Mouse (Mus musculus): ENCODE measurements around the gene Tmem163. TPM values are rescaled to one million over a fixed set of nuclear protein-coding genes. Genes with fewer than 3 reads are reported as not detected.

Gene Tmem163
- polyA plus RNA-seq, 1 experiment = 2.5 TPM

DNA sequence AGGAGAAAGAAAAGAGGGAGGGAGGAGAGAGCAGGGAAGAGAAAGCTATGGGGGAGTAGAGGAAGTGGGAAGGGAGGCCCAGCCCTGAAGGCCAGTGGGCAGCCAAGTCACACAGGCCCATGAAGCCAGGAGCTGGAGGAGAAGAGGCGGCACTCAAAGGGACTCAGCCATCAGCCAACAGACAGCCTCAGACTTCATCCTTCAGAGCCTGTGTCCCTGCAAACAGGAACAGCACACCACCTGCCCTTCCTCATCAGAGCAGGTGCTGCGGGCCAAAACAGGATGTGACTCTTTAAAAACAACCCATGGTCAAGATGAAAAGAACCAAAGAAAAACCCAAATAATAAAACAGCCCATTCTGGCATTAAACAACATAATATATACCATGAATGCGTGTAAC is 165.7 kb downstream of the Tmem163 start:
- 79% methylated on average over 3 of the region's 3 CpGs for WGBS
- Histone ChIP-seq H3K36me3 (ENCODE audit: control insufficient read depth, insufficient read depth, low read length) (no peaks in the 10 kb centered on the region), H3K27me3 (replicated peaks; ENCODE audit: control insufficient read depth, insufficient read depth, low read length) (no peaks in the 10 kb centered on the region)

DNA sequence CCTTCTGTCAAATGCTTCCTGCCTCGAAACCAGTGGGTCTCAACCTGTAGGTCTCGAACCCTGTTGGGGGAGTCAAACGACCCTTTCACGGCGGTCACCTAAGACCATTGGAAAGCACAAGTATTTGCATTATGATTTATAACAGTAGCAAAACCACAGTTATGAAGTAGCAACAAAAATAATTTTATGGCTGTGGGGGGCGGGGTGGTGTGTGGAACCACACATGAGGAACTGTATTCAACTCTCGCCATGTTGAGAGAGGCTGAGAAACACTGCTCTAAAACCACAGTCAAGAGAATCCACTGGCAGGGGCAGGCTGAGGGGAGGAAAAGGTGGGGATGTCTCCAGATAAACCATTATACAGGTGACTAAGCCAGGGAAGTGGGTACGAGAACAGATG is 166.2 kb downstream of the Tmem163 start:
- no peak for DNase-seq
- 78% methylated on average over 8 of the region's 8 CpGs for WGBS
- Histone ChIP-seq H3K4me1 (ENCODE audit: control insufficient read depth, insufficient read depth, low read length) (no peaks in the 10 kb centered on the region), H3K36me3 (ENCODE audit: control insufficient read depth, insufficient read depth, low read length) (no peaks in the 10 kb centered on the region), H3K4me3 (ENCODE audit: insufficient read depth, low read depth, low read length) (no peak overlapping the region), H3K27me3 (replicated peaks; ENCODE audit: control insufficient read depth, insufficient read depth, low read length) (no peaks in the 10 kb centered on the region), H3K27ac (ENCODE audit: insufficient read depth, low read depth, low read length) (no peak overlapping the region)
- TF ChIP-seq CTCF (conservative IDR thresholded peaks at IDR 0.05; ENCODE audit: insufficient read depth, insufficient read length, low read depth, low read length) = no peak

More for the DNA sequence above, 165.7 kb downstream of the Tmem163 start:
- TF ChIP-seq CTCF (conservative IDR thresholded peaks at IDR 0.05; ENCODE audit: insufficient read depth, insufficient read length, low read depth, low read length) = no peak
- no peak for TF ChIP-seq POLR2A (IDR thresholded peaks at IDR 0.05; ENCODE audit: low read depth, low read length)
- no peak for DNase-seq
- H3K4me3 ChIP-seq (ENCODE audit: insufficient read depth, low read depth, low read length) = no peak overlapping the region
- H3K27ac ChIP-seq (ENCODE audit: insufficient read depth, low read depth, low read length) = no peak overlapping the region
- H3K4me1 ChIP-seq (ENCODE audit: control insufficient read depth, insufficient read depth, low read length) = no peaks in the 10 kb centered on the region

DNA sequence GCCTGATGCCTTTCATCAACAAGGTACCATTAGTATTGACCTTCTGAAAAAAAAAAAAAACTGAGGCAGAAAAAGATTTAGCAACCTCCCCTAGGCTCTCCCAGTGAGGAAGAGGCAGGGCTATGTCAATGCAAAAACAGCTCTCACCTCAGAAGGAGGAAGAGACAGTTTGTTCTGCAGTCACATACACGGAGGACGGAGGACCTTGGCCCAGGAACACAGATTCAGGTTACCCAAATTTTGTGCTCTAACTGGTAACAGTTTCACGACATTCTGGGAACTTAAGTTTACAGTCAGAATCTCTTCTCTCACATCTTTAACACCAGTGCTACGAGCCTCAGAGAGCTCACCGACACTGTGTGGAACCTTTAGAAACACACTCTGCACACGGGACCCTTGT is 166.6 kb downstream of the Tmem163 start:
- Histone ChIP-seq H3K4me3 (ENCODE audit: insufficient read depth, low read depth, low read length) (no peak overlapping the region), H3K27me3 (replicated peaks; ENCODE audit: control insufficient read depth, insufficient read depth, low read length) (no peaks in the 10 kb centered on the region), H3K27ac (ENCODE audit: insufficient read depth, low read depth, low read length) (no peak overlapping the region), H3K36me3 (ENCODE audit: control insufficient read depth, insufficient read depth, low read length) (no peaks in the 10 kb centered on the region), H3K4me1 (ENCODE audit: control insufficient read depth, insufficient read depth, low read length) (no peaks in the 10 kb centered on the region)
- no peak for DNase-seq
- 78% methylated on average over 6 of the region's 6 CpGs for WGBS
- TF ChIP-seq CTCF (conservative IDR thresholded peaks at IDR 0.05; ENCODE audit: insufficient read depth, insufficient read length, low read depth, low read length) (no peak), POLR2A (IDR thresholded peaks at IDR 0.05; ENCODE audit: low read depth, low read length) (no peak)

DNA sequence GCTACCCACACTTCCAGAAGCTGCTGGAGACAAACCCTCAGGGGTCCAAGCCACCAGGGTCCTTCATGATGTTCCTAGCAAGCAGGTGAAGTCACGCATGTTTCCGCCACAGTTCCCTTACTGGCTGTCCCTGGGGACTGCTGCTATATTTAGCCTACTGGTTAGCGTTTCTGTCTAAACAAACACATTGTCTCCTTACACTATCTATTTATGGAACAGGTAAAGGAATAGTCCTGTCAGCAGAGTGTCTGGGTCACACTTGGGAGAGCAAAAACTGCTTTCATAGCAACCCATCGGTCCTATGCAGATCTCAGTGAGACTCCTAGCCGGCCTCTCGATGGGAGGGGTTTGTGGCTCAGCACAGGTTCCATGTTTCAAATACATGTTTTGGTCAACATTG is 168.0 kb downstream of the Tmem163 start:
- Histone ChIP-seq H3K4me3 (ENCODE audit: insufficient read depth, low read depth, low read length) (no peak overlapping the region), H3K27me3 (replicated peaks; ENCODE audit: control insufficient read depth, insufficient read depth, low read length) (no peaks in the 10 kb centered on the region), H3K27ac (ENCODE audit: insufficient read depth, low read depth, low read length) (no peak overlapping the region), H3K4me1 (ENCODE audit: control insufficient read depth, insufficient read depth, low read length) (no peaks in the 10 kb centered on the region), H3K36me3 (ENCODE audit: control insufficient read depth, insufficient read depth, low read length) (no peaks in the 10 kb centered on the region)
- TF ChIP-seq CTCF (conservative IDR thresholded peaks at IDR 0.05; ENCODE audit: insufficient read depth, insufficient read length, low read depth, low read length) (no peak), POLR2A (IDR thresholded peaks at IDR 0.05; ENCODE audit: low read depth, low read length) (no peak)
- no peak for DNase-seq
- 79% methylated on average over 6 of the region's 6 CpGs for WGBS

DNA sequence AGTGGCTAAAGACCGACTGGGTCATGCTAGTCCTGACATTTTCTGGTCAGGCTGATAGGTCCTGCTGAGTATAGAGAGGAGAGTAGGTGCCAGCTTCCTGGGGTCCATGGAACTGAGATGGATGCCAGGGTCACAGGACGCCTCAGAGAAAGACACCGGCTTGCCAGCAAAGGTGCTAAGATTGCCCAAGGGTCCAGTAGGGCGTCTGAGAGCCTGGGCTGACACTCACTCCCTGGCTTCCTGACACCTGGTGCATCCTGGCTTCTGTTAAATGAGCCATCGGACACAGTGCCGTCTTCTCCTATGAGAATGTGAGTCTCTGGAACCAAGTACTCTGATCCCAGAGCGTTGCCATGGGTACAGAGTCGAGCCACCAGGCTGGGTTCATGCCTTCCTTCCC is 170.4 kb downstream of the Tmem163 start:
- H3K4me3 ChIP-seq (ENCODE audit: insufficient read depth, low read depth, low read length) = no peak overlapping the region

DNA sequence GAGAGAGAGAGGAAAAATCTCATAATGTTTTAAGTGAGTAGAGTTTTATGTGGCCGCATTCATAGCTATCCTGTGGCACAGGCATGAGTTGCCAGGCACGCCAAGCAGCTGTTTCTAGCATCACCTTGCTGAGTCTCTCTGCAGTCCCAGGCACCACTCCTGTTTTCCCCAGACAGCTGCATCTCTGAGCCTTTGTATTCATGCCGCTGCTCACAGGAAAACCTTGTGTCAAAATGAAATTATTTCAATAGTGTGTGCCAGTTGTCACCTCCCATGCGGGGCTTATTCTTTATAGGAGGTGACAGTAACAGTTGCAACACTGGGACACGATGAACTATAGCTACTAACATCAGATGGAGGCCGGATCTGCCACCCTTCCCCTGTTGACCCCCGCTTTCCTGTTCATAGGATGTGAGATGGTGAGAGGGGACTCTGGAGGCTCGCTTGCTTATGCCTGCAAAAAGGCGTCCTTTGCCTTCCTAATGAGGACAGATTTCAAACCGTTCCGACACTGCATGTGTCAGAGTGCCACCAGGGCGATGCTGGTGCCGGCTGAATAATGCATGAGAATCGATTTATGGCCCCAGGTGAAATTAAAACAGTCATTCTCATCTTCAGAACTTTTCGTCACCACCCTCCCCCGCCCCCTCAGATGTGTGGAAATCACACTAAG is 171.1 kb downstream of the Tmem163 start:
- no peak for TF ChIP-seq CTCF (conservative IDR thresholded peaks at IDR 0.05; ENCODE audit: insufficient read depth, insufficient read length, low read depth, low read length)
- TF ChIP-seq POLR2A (IDR thresholded peaks at IDR 0.05; ENCODE audit: low read depth, low read length) = no peak
- 69% methylated on average over 16 of the region's 16 CpGs for WGBS

More for the DNA sequence above, 170.4 kb downstream of the Tmem163 start:
- Histone ChIP-seq H3K27me3 (replicated peaks; ENCODE audit: control insufficient read depth, insufficient read depth, low read length) (no peaks in the 10 kb centered on the region), H3K4me1 (ENCODE audit: control insufficient read depth, insufficient read depth, low read length) (no peaks in the 10 kb centered on the region), H3K27ac (ENCODE audit: insufficient read depth, low read depth, low read length) (no peak overlapping the region), H3K36me3 (ENCODE audit: control insufficient read depth, insufficient read depth, low read length) (no peaks in the 10 kb centered on the region)
- no peak for TF ChIP-seq POLR2A (IDR thresholded peaks at IDR 0.05; ENCODE audit: low read depth, low read length)
- no peak for TF ChIP-seq CTCF (conservative IDR thresholded peaks at IDR 0.05; ENCODE audit: insufficient read depth, insufficient read length, low read depth, low read length)
- DNase-seq = no peak
- 79% methylated on average over 8 of the region's 8 CpGs for WGBS

DNA sequence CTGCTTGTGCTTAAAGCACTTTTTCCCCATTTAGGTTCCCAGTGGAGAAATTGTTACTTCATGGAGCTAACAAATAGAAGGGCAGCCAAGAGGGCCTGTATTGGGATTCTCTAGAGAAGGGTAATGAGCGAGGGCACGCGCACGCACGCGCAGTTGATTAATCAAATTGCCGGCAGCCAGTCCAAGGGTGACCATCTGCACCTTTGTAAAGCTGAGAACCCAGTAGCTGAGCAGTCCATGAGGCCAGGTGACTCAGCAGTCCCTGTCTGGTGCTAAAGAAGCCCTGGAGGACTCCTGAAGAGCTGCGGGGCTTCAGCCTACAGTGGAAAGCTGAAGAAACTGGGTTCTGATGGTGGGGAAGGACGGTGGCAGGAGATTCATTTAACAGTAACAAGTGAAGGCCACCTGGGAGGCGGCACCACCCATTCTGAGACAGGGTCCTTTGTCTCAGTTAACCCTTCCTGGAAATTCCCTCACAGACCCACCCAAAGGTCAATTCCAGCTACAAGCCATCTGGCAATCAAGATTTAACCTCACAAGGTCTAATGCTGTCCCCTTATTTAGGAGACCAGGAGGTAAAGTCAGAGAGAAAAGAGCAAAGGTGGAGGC is 172.2 kb downstream of the Tmem163 start:
- WGBS = 76% methylated on average over 10 of the region's 10 CpGs
- TF ChIP-seq POLR2A (IDR thresholded peaks at IDR 0.05; ENCODE audit: low read depth, low read length) (no peak), CTCF (conservative IDR thresholded peaks at IDR 0.05; ENCODE audit: insufficient read depth, insufficient read length, low read depth, low read length) (no peak)
- DNase-seq = no peak

More for the DNA sequence above, 171.1 kb downstream of the Tmem163 start:
- H3K4me3 ChIP-seq (ENCODE audit: insufficient read depth, low read depth, low read length) = no peak overlapping the region
- H3K27ac ChIP-seq (ENCODE audit: insufficient read depth, low read depth, low read length) = no peak overlapping the region
- no peaks in the 10 kb centered on the region for H3K27me3 ChIP-seq (replicated peaks; ENCODE audit: control insufficient read depth, insufficient read depth, low read length)
- H3K4me1 ChIP-seq (ENCODE audit: control insufficient read depth, insufficient read depth, low read length) = no peaks in the 10 kb centered on the region
- H3K36me3 ChIP-seq (ENCODE audit: control insufficient read depth, insufficient read depth, low read length) = no peaks in the 10 kb centered on the region
- DNase-seq = no peak

More for the DNA sequence above, 172.2 kb downstream of the Tmem163 start:
- no peaks in the 10 kb centered on the region for H3K4me1 ChIP-seq (ENCODE audit: control insufficient read depth, insufficient read depth, low read length)
- no peak overlapping the region for H3K4me3 ChIP-seq (ENCODE audit: insufficient read depth, low read depth, low read length)
- H3K27me3 ChIP-seq (replicated peaks; ENCODE audit: control insufficient read depth, insufficient read depth, low read length) = no peaks in the 10 kb centered on the region
- no peaks in the 10 kb centered on the region for H3K36me3 ChIP-seq (ENCODE audit: control insufficient read depth, insufficient read depth, low read length)
- H3K27ac ChIP-seq (ENCODE audit: insufficient read depth, low read depth, low read length) = no peak overlapping the region
